Comparison of ENCODE assay signal across 8 mouse cellular contexts in genomic region chr11:84880971-84881370, GRCm38 (mm10). TPM values are rescaled to one million over a fixed set of nuclear protein-coding genes. Genes with fewer than 3 reads are reported as not detected.
DNase-seq lines count a peak whose midpoint lies in the region; ATAC-seq and TF ChIP-seq lines count a peak whose summit lies in the region.

No protein-coding gene starts in this region.

- H3K9me3 ChIP-seq in heart, postnatal 0 days (replicated peaks; ENCODE audit: control insufficient read depth, low read length): no peaks in the 10 kb centered on the region
- H3K9me3 ChIP-seq in MEL (replicated peaks; ENCODE audit: insufficient read depth, low read length): no peaks in the 10 kb centered on the region
- H3K9me3 ChIP-seq in forebrain, postnatal 0 days (ENCODE audit: low read length): no peaks in the 10 kb centered on the region
- no peaks in the 10 kb centered on the region for H3K9me3 ChIP-seq in midbrain, embryonic 11.5 days (ENCODE audit: control insufficient read depth, low read length)

- TF ChIP-seq POLR2A in MEL (IDR thresholded peaks at IDR 0.05; ENCODE audit: control insufficient read depth in 1 of 2, insufficient read depth in 1 of 2, low read depth in 1 of 2, low read length in 2 of 2, poor library complexity in 1 of 2): no peak

- no peak for TF ChIP-seq EP300 in heart, postnatal 0 days (IDR thresholded peaks at IDR 0.05; ENCODE audit: low read depth)
- TF ChIP-seq EP300 in MEL (IDR thresholded peaks at IDR 0.05; ENCODE audit: low read depth in 1 of 2, low read length in 2 of 2): no peak

- H3K4me3 ChIP-seq in heart, postnatal 0 days (ENCODE audit: low read depth, low read length): peak overlapping the region; percentile 96
- peak overlapping the region; percentile 71 to 87 for H3K4me3 ChIP-seq in MEL (ENCODE audit: control insufficient read depth in 1 of 2, insufficient read depth in 1 of 2, low read depth in 2 of 2, low read length in 2 of 2)
- peak overlapping the region; percentile 87 for H3K4me3 ChIP-seq in forebrain, postnatal 0 days (ENCODE audit: low read depth, low read length)
- H3K4me3 ChIP-seq in midbrain, embryonic 11.5 days (ENCODE audit: low read depth, low read length): peak overlapping the region; percentile 86

- DNase-seq in heart, postnatal 0 days (ENCODE audit: low spot score): no peak
- DNase-seq in heart, postnatal 4 days: no peak
- peak; percentile 25 for DNase-seq in MEL (ENCODE audit: low read depth, low spot score)
- peak; percentile 2 for DNase-seq in forebrain, postnatal 0 days
- no peak for DNase-seq in midbrain, embryonic 11.5 days (ENCODE audit: low spot score, missing footprints)
- DNase-seq in left cerebral cortex, postnatal 36 days (ENCODE audit: low spot score in 2 of 2): no peak
- DNase-seq in natural killer cell, adult 2 months (ENCODE audit: low spot score in 2 of 2): no peak
- no peak for DNase-seq in kidney, postnatal 14 days

- H3K4me1 ChIP-seq in heart, postnatal 0 days (ENCODE audit: control insufficient read depth, insufficient read depth): peaks cover 8% of the 10 kb centered on the region
- peaks cover 0 to 16% of the 10 kb centered on the region in 2 experiments; a peak in 3 of 4 replicates for H3K4me1 ChIP-seq in MEL (ENCODE audit: control insufficient read depth in 1 of 2, insufficient read depth in 2 of 2, low read length in 2 of 2)
- H3K4me1 ChIP-seq in forebrain, postnatal 0 days (ENCODE audit: insufficient read depth): peaks cover 5% of the 10 kb centered on the region; the same call in 1 of the 2 replicates
- peaks cover 13% of the 10 kb centered on the region for H3K4me1 ChIP-seq in midbrain, embryonic 11.5 days (ENCODE audit: control insufficient read depth, insufficient read depth, low read length)

- peaks cover 19% of the 10 kb centered on the region for H3K79me2 ChIP-seq in MEL (ENCODE audit: control insufficient read depth, insufficient read depth, low read length, poor library complexity)

- whole genome bisulfite sequencing in heart, postnatal 0 days: 56% methylated on average over 9 of the region's 9 CpGs
- WGBS in forebrain, postnatal 0 days: 57% methylated on average over 9 of the region's 9 CpGs
- WGBS in midbrain, embryonic 11.5 days: 61% methylated on average over 9 of the region's 9 CpGs

- H3K27ac ChIP-seq in heart, postnatal 0 days (ENCODE audit: low read depth): peak overlapping the region; percentile 94
- no peak overlapping the region for H3K27ac ChIP-seq in MEL (ENCODE audit: control insufficient read depth, low read depth, low read length)
- no peak overlapping the region for H3K27ac ChIP-seq in forebrain, postnatal 0 days (ENCODE audit: low read depth, low read length)
- no peak overlapping the region for H3K27ac ChIP-seq in midbrain, embryonic 11.5 days (ENCODE audit: low read depth, low read length)

- no peaks in the 10 kb centered on the region for H3K27me3 ChIP-seq in heart, postnatal 0 days (ENCODE audit: control insufficient read depth, insufficient read depth, low read length)
- no peaks in the 10 kb centered on the region for H3K27me3 ChIP-seq in MEL (ENCODE audit: control insufficient read depth in 1 of 2, insufficient read depth in 2 of 2, low read length in 2 of 2)
- no peaks in the 10 kb centered on the region for H3K27me3 ChIP-seq in forebrain, postnatal 0 days (ENCODE audit: insufficient read depth, low read length)
- no peaks in the 10 kb centered on the region for H3K27me3 ChIP-seq in midbrain, embryonic 11.5 days (ENCODE audit: control insufficient read depth, insufficient read depth, low read length)

- no peak for ATAC-seq in heart, postnatal 0 days (ENCODE audit: insufficient read depth, low read depth)
- no peak for ATAC-seq in forebrain, postnatal 0 days
- ATAC-seq in midbrain, embryonic 11.5 days (ENCODE audit: low FRiP score): no peak

- TF ChIP-seq CTCF in heart, postnatal 0 days (IDR thresholded peaks at IDR 0.05; ENCODE audit: low read depth): no peak
- TF ChIP-seq CTCF in MEL (IDR thresholded peaks at IDR 0.05 in 2 of 3, conservative IDR thresholded peaks at IDR 0.05 in 1 of 3; ENCODE audit: control insufficient read depth in 1 of 3, insufficient read depth in 1 of 3, low read depth in 2 of 3, low read length in 3 of 3, poor library complexity in 1 of 3, severe bottlenecking in 1 of 3): no peak
- no peak for TF ChIP-seq CTCF in forebrain, postnatal 0 days (IDR thresholded peaks at IDR 0.05; ENCODE audit: low read depth)

- intact Hi-C loops in left cerebral cortex, postnatal 36 days (cut with DNase I): loop anchor here (2.0 kb wide), 1 partner anchor 36 kb away; the partner anchor contains the start of gene Znhit3

- peak overlapping the region; percentile 100 for H3K4me2 ChIP-seq in heart, postnatal 0 days (ENCODE audit: low read depth, low read length)
- peak overlapping the region; percentile 90 for H3K4me2 ChIP-seq in forebrain, postnatal 0 days (ENCODE audit: low read depth)
- H3K4me2 ChIP-seq in midbrain, embryonic 11.5 days: peak overlapping the region; percentile 91

- no peak for TF ChIP-seq RAD21 in MEL (IDR thresholded peaks at IDR 0.05; ENCODE audit: low read depth, low read length)

- peaks cover 30% of the 10 kb centered on the region for H3K36me3 ChIP-seq in heart, postnatal 0 days (replicated peaks; ENCODE audit: control insufficient read depth, insufficient read depth, low read length)
- peaks cover 3 to 5% of the 10 kb centered on the region in 2 experiments; a peak in 3 of 4 replicates for H3K36me3 ChIP-seq in MEL (ENCODE audit: control insufficient read depth in 1 of 2, insufficient read depth in 2 of 2, low read length in 2 of 2)
- H3K36me3 ChIP-seq in forebrain, postnatal 0 days (ENCODE audit: insufficient read depth): peaks cover 24% of the 10 kb centered on the region; the same call in 1 of the 2 replicates
- H3K36me3 ChIP-seq in midbrain, embryonic 11.5 days (ENCODE audit: control insufficient read depth, insufficient read depth, low read length): peaks cover 7% of the 10 kb centered on the region; the same call in 1 of the 2 replicates

- peak overlapping the region; percentile 83 for H3K9ac ChIP-seq in heart, postnatal 0 days (replicated peaks; ENCODE audit: low read depth, low read length)
- peak overlapping the region; percentile 88 for H3K9ac ChIP-seq in MEL (ENCODE audit: control insufficient read depth, low read depth, low read length, poor library complexity, severe bottlenecking)
- H3K9ac ChIP-seq in forebrain, postnatal 0 days: peak overlapping the region; percentile 69
- H3K9ac ChIP-seq in midbrain, embryonic 11.5 days (ENCODE audit: low read length): peak overlapping the region; percentile 73

RNA-seq across cellular contexts. Expression of gene Pigw, which starts 0.9 kb away (rescaled TPM):
- total RNA-seq in heart, postnatal 0 days (2014; rRNA removed; ENCODE audit: low replicate concordance): 0.77 and 2.5 TPM in 2 replicates
- 1.6 and 2.1 TPM in 2 replicates for polyA plus RNA-seq in heart, postnatal 0 days (2015; fragmentation: Nextera tagmentation; extraction: Ambion mirVana)
- 1 to 10 TPM; 6.4 to 7.8 TPM for total RNA-seq in heart, postnatal 4 days (2021)
- total RNA-seq in MEL (2012; rRNA removed): 2.5 and 2.7 TPM in 2 replicates
- 1 to 10 TPM in 1 of 2 experiments, not detected in 1; 3.5 TPM for polyA plus RNA-seq in MEL (2012; ENCODE audit: insufficient read depth in 1 of 2, insufficient read length in 2 of 2, low read depth in 1 of 2, low replicate concordance in 2 of 2, missing spikeins in 1 of 2)
- total RNA-seq in forebrain, postnatal 0 days (2014; rRNA removed): 2.8 and 3.3 TPM in 2 replicates
- 1.3 and 2.3 TPM in 2 replicates for polyA plus RNA-seq in forebrain, postnatal 0 days (2015; fragmentation: Nextera tagmentation; extraction: Ambion mirVana)
- polyA plus RNA-seq in midbrain, embryonic 11.5 days (2014; fragmentation: Nextera tagmentation; extraction: Ambion mirVana): 3.1 and 3.9 TPM in 2 replicates
- 1 to 10 TPM; 7.1 to 7.9 TPM for total RNA-seq in left cerebral cortex, postnatal 36 days (2021)

RNA-seq across cellular contexts. Expression of gene Myo19, which starts 1.0 kb away (rescaled TPM):
- 2.1 and 12.6 TPM in 2 replicates for total RNA-seq in heart, postnatal 0 days (2014; rRNA removed; ENCODE audit: low replicate concordance)
- 2.6 and 3.0 TPM in 2 replicates for polyA plus RNA-seq in heart, postnatal 0 days (2015; fragmentation: Nextera tagmentation; extraction: Ambion mirVana)
- total RNA-seq in heart, postnatal 4 days (2021): 10 to 100 TPM; 13.7 to 15.4 TPM
- 11.5 and 14.9 TPM in 2 replicates for total RNA-seq in MEL (2012; rRNA removed)
- polyA plus RNA-seq in MEL (2012; ENCODE audit: insufficient read depth in 1 of 2, insufficient read length in 2 of 2, low read depth in 1 of 2, low replicate concordance in 2 of 2, missing spikeins in 1 of 2): 10 to 100 TPM in 1 of 2 experiments, not detected in 1; 27.1 TPM
- 7.5 TPM in 2 replicates for total RNA-seq in forebrain, postnatal 0 days (2014; rRNA removed)
- 3.0 and 3.6 TPM in 2 replicates for polyA plus RNA-seq in forebrain, postnatal 0 days (2015; fragmentation: Nextera tagmentation; extraction: Ambion mirVana)
- 7.5 and 7.7 TPM in 2 replicates for polyA plus RNA-seq in midbrain, embryonic 11.5 days (2014; fragmentation: Nextera tagmentation; extraction: Ambion mirVana)
- 10 to 100 TPM in 1 of 2 experiments, 1 to 10 TPM in 1; 9.3 to 15.4 TPM for total RNA-seq in left cerebral cortex, postnatal 36 days (2021)

RNA-seq across cellular contexts. Expression of gene Ggnbp2, which starts 10.4 kb away (rescaled TPM):
- 31.2 and 35.0 TPM in 2 replicates for total RNA-seq in heart, postnatal 0 days (2014; rRNA removed; ENCODE audit: low replicate concordance)
- 37.2 and 39.4 TPM in 2 replicates for polyA plus RNA-seq in heart, postnatal 0 days (2015; fragmentation: Nextera tagmentation; extraction: Ambion mirVana)
- 10 to 100 TPM; 55.5 to 64.4 TPM for total RNA-seq in heart, postnatal 4 days (2021)
- total RNA-seq in MEL (2012; rRNA removed): 55.4 and 65.2 TPM in 2 replicates
- 10 to 100 TPM; 83.0 to 89.6 TPM for polyA plus RNA-seq in MEL (2012; ENCODE audit: insufficient read depth in 1 of 2, insufficient read length in 2 of 2, low read depth in 1 of 2, low replicate concordance in 2 of 2, missing spikeins in 1 of 2)
- 58.4 and 70.8 TPM in 2 replicates for total RNA-seq in forebrain, postnatal 0 days (2014; rRNA removed)
- 47.6 and 68.2 TPM in 2 replicates for polyA plus RNA-seq in forebrain, postnatal 0 days (2015; fragmentation: Nextera tagmentation; extraction: Ambion mirVana)
- polyA plus RNA-seq in midbrain, embryonic 11.5 days (2014; fragmentation: Nextera tagmentation; extraction: Ambion mirVana): 71.0 and 75.4 TPM in 2 replicates
- 10 to 100 TPM; 75.9 to 93.3 TPM for total RNA-seq in left cerebral cortex, postnatal 36 days (2021)

RNA-seq across cellular contexts. Expression of gene Znhit3, which starts 35.2 kb away (rescaled TPM):
- total RNA-seq in heart, postnatal 0 days (2014; rRNA removed; ENCODE audit: low replicate concordance): 21.1 and 31.0 TPM in 2 replicates
- polyA plus RNA-seq in heart, postnatal 0 days (2015; fragmentation: Nextera tagmentation; extraction: Ambion mirVana): 27.5 and 29.6 TPM in 2 replicates
- total RNA-seq in heart, postnatal 4 days (2021): 10 to 100 TPM; 13.4 to 13.7 TPM
- total RNA-seq in MEL (2012; rRNA removed): 67.7 and 76.1 TPM in 2 replicates
- polyA plus RNA-seq in MEL (2012; ENCODE audit: insufficient read depth in 1 of 2, insufficient read length in 2 of 2, low read depth in 1 of 2, low replicate concordance in 2 of 2, missing spikeins in 1 of 2): 10 to 100 TPM in 1 of 2 experiments, not detected in 1; 49.6 TPM
- 40.0 and 50.7 TPM in 2 replicates for total RNA-seq in forebrain, postnatal 0 days (2014; rRNA removed)
- 83.9 and 96.1 TPM in 2 replicates for polyA plus RNA-seq in forebrain, postnatal 0 days (2015; fragmentation: Nextera tagmentation; extraction: Ambion mirVana)
- polyA plus RNA-seq in midbrain, embryonic 11.5 days (2014; fragmentation: Nextera tagmentation; extraction: Ambion mirVana): 69.4 and 72.4 TPM in 2 replicates
- total RNA-seq in left cerebral cortex, postnatal 36 days (2021): 10 to 100 TPM; 31.3 to 38.4 TPM

RNA-seq across cellular contexts. Expression of gene Dhrs11, which starts 52.2 kb away (rescaled TPM):
- total RNA-seq in heart, postnatal 0 days (2014; rRNA removed; ENCODE audit: low replicate concordance): 148 and 166 TPM in 2 replicates
- 110 TPM in 2 replicates for polyA plus RNA-seq in heart, postnatal 0 days (2015; fragmentation: Nextera tagmentation; extraction: Ambion mirVana)
- total RNA-seq in heart, postnatal 4 days (2021): 10 to 100 TPM; 78.8 to 81.5 TPM
- total RNA-seq in MEL (2012; rRNA removed): 29.4 and 36.6 TPM in 2 replicates
- polyA plus RNA-seq in MEL (2012; ENCODE audit: insufficient read depth in 1 of 2, insufficient read length in 2 of 2, low read depth in 1 of 2, low replicate concordance in 2 of 2, missing spikeins in 1 of 2): 10 to 100 TPM in 1 of 2 experiments, not detected in 1; 37.7 TPM
- total RNA-seq in forebrain, postnatal 0 days (2014; rRNA removed): 4.8 and 8.3 TPM in 2 replicates
- polyA plus RNA-seq in forebrain, postnatal 0 days (2015; fragmentation: Nextera tagmentation; extraction: Ambion mirVana): 7.8 TPM in 2 replicates
- polyA plus RNA-seq in midbrain, embryonic 11.5 days (2014; fragmentation: Nextera tagmentation; extraction: Ambion mirVana): 12.2 and 12.6 TPM in 2 replicates
- total RNA-seq in left cerebral cortex, postnatal 36 days (2021): 1 to 10 TPM; 6.7 to 8.6 TPM

Comparison
In these comparisons a context has a peak if more than half of its experiments do, and no peak if none do; other contexts are left out.
1. DNase-seq: peak in MEL (single experiment) and forebrain, postnatal 0 days (single experiment); none in heart, postnatal 0 days (single experiment), heart, postnatal 4 days (single experiment), midbrain, embryonic 11.5 days (single experiment), left cerebral cortex, postnatal 36 days (0 of 2), natural killer cell, adult 2 months (0 of 2) and kidney, postnatal 14 days (single experiment).
2. Peak in every context shown above with its lines, with median percentiles within 50 percentile points of each other: H3K4me2 ChIP-seq, H3K4me3 ChIP-seq and H3K9ac ChIP-seq.